Mouse (Mus musculus): ENCODE data around the gene Clec2i.
"Not testable (repeated sequence)": the region's sequence is repeated elsewhere in the genome, so short reads cannot be mapped to it uniquely, and the experiment has no call there.

The Clec2i gene

GRCm38 (mm10) chr6:128854895-128855294 is 32.5 kb upstream of the Clec2i start:
- no peak for ATAC-seq (ENCODE audit: low TSS enrichment)

GRCm38 (mm10) chr6:128855477-128855876 is 31.9 kb upstream of the Clec2i start:
- no peak for ATAC-seq (ENCODE audit: low TSS enrichment)

- ATAC-seq (ENCODE audit: low TSS enrichment): peak; percentile 67
These were observed 31.1 kb upstream of the Clec2i start for GRCm38 (mm10) chr6:128856250-128856649.

- no peak for ATAC-seq (ENCODE audit: low TSS enrichment)
These were observed 29.4 kb upstream of the Clec2i start for GRCm38 (mm10) chr6:128857976-128858375.

GRCm38 (mm10) chr6:128868861-128869260 is 18.5 kb upstream of the Clec2i start:
- no peak for ATAC-seq (ENCODE audit: low TSS enrichment)

GRCm38 (mm10) chr6:128871910-128872610 is 15.3 kb upstream of the Clec2i start:
- ATAC-seq (ENCODE audit: low TSS enrichment): no peak

- no peak for ATAC-seq (ENCODE audit: low TSS enrichment)
These were observed 1.4 kb downstream of the Clec2i start for GRCm38 (mm10) chr6:128888834-128889233.

- 0 out of 2 replicates have a peak, but pooled peaks have one; percentile 4 for ATAC-seq (ENCODE audit: low TSS enrichment)
These were observed 3.6 kb downstream of the Clec2i start, which contains the start of gene BC035044 for GRCm38 (mm10) chr6:128890948-128891355. BC035044 (minus strand) TSS chr6:128891126.

GRCm38 (mm10) chr6:128895404-128896001 is 8.1 kb downstream of the Clec2i start:
- ATAC-seq (ENCODE audit: low TSS enrichment): no peak

- no peak for ATAC-seq (ENCODE audit: low TSS enrichment)
These were observed 12.7 kb downstream of the Clec2i start for GRCm38 (mm10) chr6:128900044-128900443.

- not testable (repeated sequence) for ATAC-seq (ENCODE audit: low TSS enrichment)
These were observed 13.6 kb downstream of the Clec2i start for GRCm38 (mm10) chr6:128900796-128901552.

GRCm38 (mm10) chr6:128913598-128914254 is 26.3 kb downstream of the Clec2i start:
- no peak for ATAC-seq (ENCODE audit: low TSS enrichment)

GRCm38 (mm10) chr6:128917322-128917721 is 29.9 kb downstream of the Clec2i start:
- no peak for ATAC-seq (ENCODE audit: low TSS enrichment)

GRCm38 (mm10) chr6:128933050-128933449 is 45.7 kb downstream of the Clec2i start:
- ATAC-seq (ENCODE audit: low TSS enrichment): no peak

- ATAC-seq (ENCODE audit: low TSS enrichment): not testable (repeated sequence)
These were observed 46.7 kb downstream of the Clec2i start, which contains the start of gene Clec2g for GRCm38 (mm10) chr6:128934081-128934480. Clec2g (plus strand) TSS chr6:128934381.

- ATAC-seq (ENCODE audit: low TSS enrichment): not testable (repeated sequence)
These were observed 48.7 kb downstream of the Clec2i start for GRCm38 (mm10) chr6:128935889-128936665.

- peak; percentile 98 for ATAC-seq (ENCODE audit: low TSS enrichment)
These were observed 54.4 kb downstream of the Clec2i start for GRCm38 (mm10) chr6:128941646-128942421.

GRCm38 (mm10) chr6:128945564-128945963 is 58.2 kb downstream of the Clec2i start:
- no peak for ATAC-seq (ENCODE audit: low TSS enrichment)
